Mouse (Mus musculus) left cerebral cortex, adult 9 months (tissue): Measurements from ENCODE around the gene Gab3.

Experiments used
- DNase-seq, 2 experiments: peaks; one replicate each; pipeline ENCODE4 v3.0.0; 2022; ENCODE audit warnings: low spot score in 2 of 2

Gab3 gene

DNA sequence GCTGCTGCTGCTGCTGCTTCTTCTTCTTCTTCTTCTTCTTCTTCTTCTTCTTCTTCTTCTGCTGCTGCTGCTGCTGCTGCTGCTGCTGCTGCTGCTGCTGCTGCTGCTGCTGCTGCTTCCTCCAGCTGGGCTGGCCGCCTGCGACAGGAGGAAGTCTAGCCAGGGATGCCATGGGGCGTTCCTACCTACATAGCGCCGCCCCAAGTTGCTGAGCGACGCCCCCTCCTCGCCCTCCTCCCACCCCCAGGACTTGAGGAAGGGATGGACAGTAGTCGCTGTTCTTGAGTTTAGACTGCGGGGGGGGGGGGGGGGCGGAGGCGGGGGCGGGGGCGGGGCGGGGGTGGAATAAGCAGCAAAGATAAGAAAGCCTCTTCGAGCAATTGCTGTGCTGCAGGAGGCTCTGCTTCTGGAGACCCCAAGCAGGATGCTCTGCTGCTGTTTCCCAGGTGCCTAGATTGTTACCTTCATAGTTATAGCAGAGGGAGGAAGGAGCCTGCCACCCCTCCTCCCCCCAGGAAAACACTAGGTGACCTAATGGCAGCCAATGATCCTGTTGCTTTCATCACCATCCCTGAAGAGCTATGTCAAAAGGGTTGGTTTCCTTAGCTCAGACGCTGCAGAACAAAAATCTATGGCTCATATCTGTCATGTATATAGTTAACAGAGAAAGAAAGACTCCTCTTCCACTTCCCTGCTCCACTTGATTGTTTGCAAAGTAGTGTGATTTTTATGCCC is at the start of gene Gab3:
Gene Gab3, minus strand, starts transcription at position 685 of the 735 bp plus-strand sequence.
- peak; percentile 8 to 14 for DNase-seq

DNA sequence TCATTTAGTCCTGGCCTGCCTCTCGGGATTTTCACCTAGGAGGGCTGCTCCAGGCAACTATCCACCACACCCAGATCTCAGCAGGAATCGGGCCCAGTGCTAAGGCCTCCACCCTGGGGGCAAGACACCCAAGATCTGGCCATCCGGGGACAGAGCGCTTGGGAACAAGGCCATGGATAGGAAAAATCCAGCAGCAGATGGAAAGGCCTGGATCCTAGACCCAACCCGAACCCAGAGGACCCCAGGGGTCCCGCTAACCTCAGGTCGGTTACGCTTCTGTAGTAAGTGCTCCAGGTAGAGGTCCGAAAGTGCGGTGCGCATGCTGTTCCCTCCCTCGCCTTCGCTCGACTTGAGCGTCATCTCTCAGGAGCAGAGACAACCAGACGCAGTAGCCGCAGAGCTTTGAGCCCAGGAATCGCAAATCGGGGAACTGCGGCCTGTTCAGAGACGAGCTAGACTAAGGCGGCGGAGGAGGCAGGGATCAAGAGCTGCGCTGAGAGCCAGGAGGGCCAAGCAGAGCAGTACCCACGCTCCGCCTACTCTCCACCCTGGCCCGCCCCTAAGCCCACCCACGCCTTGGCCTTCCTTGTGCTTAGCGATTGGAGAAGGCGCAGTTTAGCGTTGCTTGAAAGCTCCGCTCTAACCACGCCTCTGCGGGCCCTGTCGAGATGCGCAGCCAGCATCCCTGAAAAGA is 45.4 kb upstream of the Gab3 start, which contains the start of gene Mpp1:
Gene Mpp1, minus strand, starts transcription at position 550 of the 694 bp plus-strand sequence.
- DNase-seq: peak; percentile 37 to 64

DNA sequence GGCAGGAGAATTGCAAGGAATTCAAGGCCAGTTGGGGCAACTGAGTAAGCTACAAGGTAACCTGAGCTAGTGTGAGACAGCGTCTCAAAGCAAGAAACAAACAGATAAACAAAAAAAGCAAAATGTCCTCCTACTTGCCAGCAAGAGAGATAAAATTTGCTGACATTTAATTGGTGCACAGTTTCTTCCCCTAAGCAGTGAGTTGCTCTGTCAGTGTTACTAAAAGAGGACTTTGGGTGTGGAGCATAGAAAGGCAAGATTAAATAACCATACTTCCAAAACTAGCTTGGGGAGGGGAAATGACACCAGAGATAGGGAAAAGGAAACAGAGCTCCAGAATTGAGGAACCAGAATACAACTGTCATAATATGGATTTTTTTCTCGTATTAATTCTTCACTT is 44.2 kb upstream of the Gab3 start:
- DNase-seq: no peak

GRCm38 (mm10) chrX:75128333-75128980 is 43.2 kb upstream of the Gab3 start:
- no peak for DNase-seq

GRCm38 (mm10) chrX:75126893-75127292 is 41.6 kb upstream of the Gab3 start:
- no peak for DNase-seq

DNA sequence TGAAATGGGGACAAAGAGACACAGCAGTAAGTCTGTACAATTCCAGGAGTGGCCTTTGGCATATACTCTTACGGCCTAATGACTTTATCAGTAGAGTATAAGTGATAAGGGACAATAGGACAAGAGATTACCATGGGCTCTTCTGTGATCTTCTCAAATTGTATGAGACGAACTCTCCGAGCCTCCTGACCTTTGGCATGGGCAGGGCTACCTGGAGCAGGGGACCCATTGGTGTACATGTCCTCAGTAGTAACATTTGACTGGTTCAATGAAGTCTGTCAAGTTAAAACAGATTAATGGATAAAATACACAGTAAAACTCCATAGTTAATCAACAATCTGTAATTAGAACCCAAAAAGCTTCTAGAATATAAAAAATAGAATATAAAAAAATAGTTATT is 40.3 kb upstream of the Gab3 start:
- DNase-seq: no peak

DNA sequence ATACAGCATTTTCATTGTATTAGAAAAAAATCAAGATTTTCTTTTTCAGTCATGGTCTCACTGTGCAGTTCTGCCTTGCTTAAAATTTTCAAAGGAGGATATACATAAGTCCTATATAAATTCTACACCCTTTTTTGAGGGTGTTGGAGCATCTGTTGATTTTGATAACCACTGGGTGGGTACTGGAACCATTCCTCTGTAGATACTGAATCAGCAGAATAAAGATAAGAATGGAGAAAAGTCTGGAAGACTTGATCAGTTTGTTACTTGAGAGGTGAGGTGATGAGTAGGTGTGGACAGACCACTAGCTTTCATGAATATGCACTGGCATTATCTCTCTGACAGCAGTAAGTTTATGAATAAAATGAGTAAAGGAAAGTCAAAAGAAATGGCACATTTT is 30.3 kb upstream of the Gab3 start:
- DNase-seq: no peak

- DNase-seq: no peak
Measured at GRCm38 (mm10) chrX:75102293-75102692, 17.0 kb upstream of the Gab3 start.

DNA sequence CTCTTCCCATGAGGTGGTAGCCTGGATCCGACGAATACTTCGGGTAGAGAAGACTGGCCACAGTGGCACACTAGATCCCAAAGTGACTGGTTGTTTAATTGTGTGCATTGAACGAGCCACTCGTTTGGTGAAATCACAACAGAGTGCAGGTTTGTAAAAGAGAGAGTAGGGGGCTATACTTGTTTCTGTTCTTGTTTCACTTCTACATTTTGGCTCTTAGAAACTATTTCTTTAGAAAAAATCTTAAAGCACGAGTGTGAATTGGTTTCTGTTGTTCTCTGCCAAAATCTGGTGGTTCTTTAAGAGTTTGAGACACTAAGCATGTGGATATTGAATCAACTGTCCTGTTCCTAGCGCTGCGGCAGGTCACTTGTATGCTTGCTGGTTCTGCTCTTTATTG is 13.5 kb upstream of the Gab3 start:
- no peak for DNase-seq

GRCm38 (mm10) chrX:75096163-75096770 is 11.0 kb upstream of the Gab3 start:
- no peak for DNase-seq

- DNase-seq: peak; percentile 88 to 89
Measured at GRCm38 (mm10) chrX:75095369-75096162, 10.3 kb upstream of the Gab3 start, which contains the start of gene Dkc1. Dkc1 (plus strand) TSS chrX:75095854.

DNA sequence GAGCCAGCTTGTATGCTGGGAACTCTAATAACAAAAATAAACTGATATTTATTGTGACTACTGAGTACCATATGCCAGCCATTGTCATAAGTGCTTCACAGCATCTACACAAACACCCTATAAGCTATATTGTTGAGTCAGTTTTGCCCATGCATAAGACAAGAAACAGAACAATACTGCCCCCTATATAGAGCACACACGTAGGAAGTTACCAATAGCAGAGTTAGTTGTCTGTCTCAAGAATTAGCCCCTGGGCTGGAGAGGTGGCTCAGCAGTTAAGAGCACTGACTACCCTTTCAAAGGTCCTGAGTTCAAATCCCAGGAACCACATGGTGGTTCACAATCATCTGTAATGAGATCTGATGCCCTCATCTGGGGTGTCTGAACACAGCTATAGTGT is 396 bp upstream of the Gab3 start:
- no peak for DNase-seq

- DNase-seq: peak in 1 of 2 experiments; percentile 5
Measured at GRCm38 (mm10) chrX:75083982-75084773, 1.1 kb downstream of the Gab3 start.

GRCm38 (mm10) chrX:75082351-75082750 is 2.9 kb downstream of the Gab3 start:
- no peak for DNase-seq

- no peak for DNase-seq
Measured at GRCm38 (mm10) chrX:75056120-75056775, 29.0 kb downstream of the Gab3 start.

GRCm38 (mm10) chrX:75046921-75047635 is 38.2 kb downstream of the Gab3 start:
- no peak for DNase-seq

GRCm38 (mm10) chrX:75045931-75046330 is 39.3 kb downstream of the Gab3 start:
- DNase-seq: no peak

- DNase-seq: no peak
Measured at GRCm38 (mm10) chrX:75044595-75044994, 40.7 kb downstream of the Gab3 start.

DNA sequence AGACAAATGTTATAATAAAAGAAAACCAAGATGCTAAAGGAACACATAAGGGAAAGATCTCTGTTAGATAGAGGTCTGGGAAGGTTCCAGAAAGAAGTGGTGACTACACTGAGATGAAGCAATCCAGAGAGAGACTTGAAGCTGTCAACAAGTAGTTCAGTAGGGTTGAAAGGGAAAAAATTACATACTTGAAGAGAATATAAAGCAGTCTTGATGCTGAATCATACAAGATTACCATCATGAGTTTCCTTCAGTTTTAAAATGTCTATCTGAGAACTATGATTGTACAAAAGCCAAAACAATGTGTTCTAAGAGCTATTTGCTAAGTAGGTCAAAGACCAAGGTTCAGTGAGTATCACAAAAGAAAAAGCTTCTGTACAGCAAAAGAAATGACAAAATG is 48.6 kb downstream of the Gab3 start:
- no peak for DNase-seq
